Mouse (Mus musculus) brain, adult 2 months (tissue): ENCODE results near the gene Olfm2.

ENCODE experiments used
- DNase-seq: peaks from one replicate; pipeline ENCODE4 v3.0.0; 2011; ENCODE audit warnings: low read depth, low spot score

Gene Olfm2

DNA sequence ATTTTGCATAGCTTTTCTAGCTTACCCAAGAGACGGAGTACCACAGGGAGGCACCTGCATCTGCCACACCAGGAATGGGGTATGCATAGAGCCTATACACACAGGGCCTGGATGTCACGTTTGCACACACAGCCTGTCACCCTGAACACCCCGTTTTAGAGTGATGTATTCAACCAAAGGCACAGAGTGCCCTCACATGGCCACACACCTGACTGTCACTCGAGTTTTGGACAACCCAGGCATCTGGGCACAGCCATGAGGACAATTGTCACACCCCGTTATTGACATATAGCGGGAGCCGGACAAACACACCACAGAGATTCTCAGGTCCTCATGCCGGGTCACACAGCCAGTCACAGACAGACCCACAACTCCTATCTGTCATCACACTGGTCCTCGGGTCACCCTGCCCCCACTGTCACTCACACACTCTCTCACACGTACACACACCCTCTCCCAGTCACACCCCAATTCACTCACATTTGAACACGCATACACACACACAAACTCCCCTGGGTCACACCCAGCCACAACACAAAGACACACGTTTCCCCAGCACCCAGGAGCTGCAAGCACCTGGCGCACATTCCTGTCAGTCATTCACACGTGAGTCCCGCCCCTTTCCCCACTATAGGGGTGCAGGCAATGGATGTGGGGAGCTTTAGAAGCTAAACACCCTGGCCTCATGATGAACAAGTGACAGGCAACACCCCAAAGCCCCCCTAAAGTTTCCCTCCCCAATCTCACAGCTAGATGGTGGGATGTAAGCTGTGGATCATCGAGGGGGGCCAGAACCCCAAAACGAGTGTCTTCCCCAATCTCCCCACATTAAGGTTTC, 801 bp downstream of the Olfm2 start:
- peak; percentile 32 for DNase-seq

DNA sequence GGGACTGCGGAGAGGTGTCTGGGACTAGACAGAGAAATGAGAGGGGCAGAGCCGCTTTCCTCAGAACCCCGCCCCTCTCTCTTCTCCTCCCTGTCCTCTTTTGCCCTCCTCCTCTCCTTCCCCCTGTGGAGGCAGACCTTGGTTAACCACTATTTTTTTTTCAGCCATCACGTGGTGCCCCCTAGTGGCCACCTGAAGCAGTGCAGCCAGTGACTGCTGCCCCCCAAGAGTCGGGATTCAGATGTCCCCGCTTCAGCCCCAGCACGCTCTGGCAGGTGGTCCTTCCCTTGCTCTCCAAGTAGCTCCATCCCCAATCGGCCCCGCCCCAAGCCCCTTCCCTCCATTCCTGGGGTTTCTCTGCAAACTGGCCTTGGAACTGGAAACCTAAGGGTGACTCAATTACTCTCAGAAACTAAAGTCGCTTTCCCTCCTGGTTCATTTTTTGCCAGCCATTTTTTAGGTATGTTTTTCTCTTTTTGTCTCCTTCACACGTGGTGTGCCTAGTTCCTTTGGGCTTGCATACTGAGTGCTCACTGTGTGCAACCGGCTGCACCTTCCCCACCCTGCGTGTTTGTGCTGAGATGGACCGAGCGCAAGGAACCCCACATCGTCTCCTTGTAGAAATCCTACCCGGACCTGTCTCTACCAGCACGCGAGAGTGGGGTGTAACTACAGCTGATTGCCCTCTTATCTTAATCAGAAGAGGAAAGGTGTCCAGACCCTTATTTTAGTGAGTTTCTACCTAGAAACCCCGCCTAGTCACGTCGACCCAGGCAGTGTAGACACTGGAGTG, 2.0 kb downstream of the Olfm2 start:
- no peak for DNase-seq

DNA sequence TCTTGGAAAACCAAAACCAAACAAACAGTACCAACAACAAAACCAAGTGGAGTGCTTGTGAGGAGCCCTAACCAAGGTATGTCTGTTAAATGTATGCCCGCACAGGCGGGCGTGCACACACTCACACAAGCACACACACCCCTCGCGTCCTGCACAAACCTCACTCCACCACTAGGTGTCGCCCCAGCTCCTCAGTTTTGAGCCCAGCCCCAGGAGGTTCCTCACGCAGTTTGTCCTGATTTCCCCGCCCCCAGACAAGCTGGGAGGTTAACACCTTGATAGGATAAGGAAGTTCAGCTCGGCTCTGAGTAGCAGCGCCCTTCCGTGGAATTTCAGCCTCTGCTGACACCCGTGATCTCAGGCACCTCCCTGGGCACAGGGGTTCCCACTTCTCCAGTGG, 5.7 kb downstream of the Olfm2 start:
- DNase-seq: peak; percentile 86

GRCm38 (mm10) chr9:20738251-20738999, 7.7 kb downstream of the Olfm2 start:
- DNase-seq: peak; percentile 71

GRCm38 (mm10) chr9:20737227-20737626, 8.9 kb downstream of the Olfm2 start:
- no peak for DNase-seq

DNA sequence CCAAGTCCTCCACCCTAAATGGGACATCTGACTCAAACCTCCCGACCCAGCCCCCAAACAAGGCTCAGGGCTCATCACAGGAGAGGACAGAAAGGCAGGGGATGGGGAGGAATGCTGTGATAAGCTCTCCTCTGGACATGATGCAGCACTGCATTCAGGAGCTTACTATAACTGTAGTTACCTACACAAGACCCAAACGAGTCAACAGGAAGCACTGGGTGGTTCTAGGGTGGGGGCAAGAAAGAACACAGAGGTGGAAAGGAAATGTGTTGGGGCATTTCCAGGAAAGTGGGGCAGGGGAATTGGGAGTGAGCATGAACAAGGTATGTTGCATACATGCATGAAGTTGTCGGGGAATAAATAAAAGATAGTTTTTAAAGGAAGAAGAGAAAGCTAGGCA, 11.5 kb downstream of the Olfm2 start:
- no peak for DNase-seq

DNA sequence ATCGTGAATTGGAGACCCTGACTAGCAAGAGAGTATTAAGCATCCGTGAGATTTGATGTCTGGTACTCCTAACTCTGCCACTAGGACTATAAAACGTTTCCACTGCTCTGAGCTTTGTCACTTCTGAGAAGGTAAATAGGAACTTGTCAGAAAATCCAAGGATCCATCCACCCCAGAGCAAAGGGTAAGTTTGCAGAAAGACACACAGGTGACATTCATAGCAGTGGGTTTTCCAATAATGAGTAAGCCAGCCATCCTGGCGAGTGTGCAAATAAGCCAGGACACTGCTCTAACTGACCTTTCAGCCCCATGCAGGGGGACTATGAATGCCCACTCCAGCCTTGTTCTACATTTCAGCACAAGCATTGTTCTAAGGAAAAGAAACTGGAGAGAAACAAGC, 14.4 kb downstream of the Olfm2 start:
- no peak for DNase-seq

GRCm38 (mm10) chr9:20729451-20729850, 16.7 kb downstream of the Olfm2 start:
- DNase-seq: no peak

GRCm38 (mm10) chr9:20727601-20728113, 18.5 kb downstream of the Olfm2 start:
- peak; percentile 47 for DNase-seq

GRCm38 (mm10) chr9:20726859-20727600, 19.1 kb downstream of the Olfm2 start:
- DNase-seq: peak; percentile 48

DNA sequence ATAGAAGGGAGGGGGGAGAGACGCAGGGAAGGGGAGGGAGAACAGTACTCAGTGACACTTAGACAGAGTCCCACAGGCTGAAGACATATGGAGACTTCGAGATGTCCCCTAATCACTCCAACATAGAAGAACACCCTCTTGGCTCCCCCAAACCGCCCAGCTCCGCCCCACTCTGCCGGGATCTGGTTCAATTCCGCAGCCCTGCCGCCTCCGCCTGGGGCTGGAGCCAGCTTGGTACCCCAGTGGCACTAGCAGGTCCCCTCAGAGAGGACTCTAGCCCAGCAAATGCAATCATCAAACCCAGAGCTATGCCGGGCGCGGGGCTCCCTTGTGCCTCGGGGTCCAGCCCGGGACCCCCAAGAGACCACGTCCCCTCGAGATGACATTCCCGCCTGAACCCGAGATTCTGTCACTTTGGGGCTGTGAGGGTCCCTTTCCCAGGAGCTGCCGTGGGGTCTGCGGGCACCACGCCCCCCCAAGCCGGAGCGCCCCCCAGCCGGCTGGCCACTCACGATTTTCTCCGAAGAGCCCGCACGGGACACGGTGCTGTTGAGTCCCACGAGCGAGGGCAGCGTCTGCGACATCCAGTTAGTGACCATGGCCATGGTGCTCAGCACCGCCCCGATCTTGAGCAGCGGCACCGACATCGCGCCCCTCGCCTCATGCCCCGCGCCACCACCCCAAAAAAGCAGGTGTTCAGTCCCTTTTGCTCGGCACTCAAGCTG, 19.9 kb downstream of the Olfm2 start:
- peak; percentile 45 for DNase-seq

GRCm38 (mm10) chr9:20721582-20721981, 24.6 kb downstream of the Olfm2 start:
- no peak for DNase-seq

DNA sequence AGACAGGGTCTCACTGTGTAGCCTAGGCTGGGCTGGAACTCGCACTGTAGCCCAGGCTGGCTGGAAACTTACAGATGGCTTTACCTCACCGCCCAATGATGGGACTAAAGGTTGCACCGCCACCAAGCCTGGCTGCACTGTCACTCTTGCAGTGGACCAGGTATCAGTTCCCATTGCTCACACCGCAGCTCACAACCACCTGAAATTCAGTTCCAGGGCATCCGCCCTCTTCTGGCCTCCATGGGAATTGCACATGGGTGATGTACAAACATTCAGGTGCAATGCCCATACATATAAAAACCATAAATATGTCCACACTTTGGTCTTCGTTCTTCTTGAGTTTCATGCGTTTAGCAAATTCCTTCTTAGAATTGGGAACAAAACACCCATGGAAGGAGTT, 30.8 kb downstream of the Olfm2 start:
- DNase-seq: no peak

- DNase-seq: peak; percentile 74
These were observed 32.6 kb downstream of the Olfm2 start for GRCm38 (mm10) chr9:20713478-20713987.

- no peak for DNase-seq
These were observed 33.1 kb downstream of the Olfm2 start for GRCm38 (mm10) chr9:20712934-20713477.

DNA sequence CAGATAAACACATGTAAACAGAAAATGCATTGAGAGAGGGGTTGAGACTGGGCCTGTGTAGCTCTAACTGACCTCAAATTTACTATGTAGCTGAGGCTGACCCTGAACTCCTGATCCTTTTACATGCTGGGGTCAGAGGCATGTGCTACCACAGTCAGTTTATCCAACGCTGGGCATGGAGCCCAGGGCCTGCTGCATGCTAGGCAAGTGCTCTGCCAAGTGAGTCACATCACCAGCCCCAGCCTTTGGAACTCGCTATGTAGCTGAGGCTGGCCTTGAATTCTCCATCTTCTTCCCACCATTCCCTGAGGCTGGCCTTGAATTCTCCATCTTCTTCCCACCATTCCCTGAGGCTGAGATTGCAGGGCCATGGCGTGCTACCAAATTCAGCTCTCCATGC, 35.7 kb downstream of the Olfm2 start:
- peak; percentile 49 for DNase-seq

DNA sequence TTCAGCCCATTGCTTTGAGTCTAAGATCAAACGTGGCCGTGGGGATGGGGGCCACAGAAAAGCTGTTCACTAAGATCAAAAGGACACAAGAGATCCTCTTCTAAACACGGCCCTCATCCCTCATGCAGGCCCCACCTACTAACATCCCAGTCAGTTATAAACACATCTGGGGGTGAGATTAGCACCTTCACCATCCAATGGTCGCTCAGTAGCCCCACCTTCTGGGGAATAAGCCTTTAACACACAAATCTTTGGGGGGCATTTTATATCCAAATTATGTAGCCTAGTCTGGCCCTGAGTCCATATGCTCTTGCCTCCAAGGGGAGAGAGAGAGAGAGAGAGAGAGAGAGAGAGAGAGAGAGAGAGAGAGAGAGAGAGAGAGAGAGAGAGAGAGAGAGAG, 40.2 kb downstream of the Olfm2 start:
- no peak for DNase-seq

GRCm38 (mm10) chr9:20705420-20705819, 40.7 kb downstream of the Olfm2 start:
- DNase-seq: no peak

GRCm38 (mm10) chr9:20703832-20704380, 42.2 kb downstream of the Olfm2 start:
- peak; percentile 45 for DNase-seq

DNA sequence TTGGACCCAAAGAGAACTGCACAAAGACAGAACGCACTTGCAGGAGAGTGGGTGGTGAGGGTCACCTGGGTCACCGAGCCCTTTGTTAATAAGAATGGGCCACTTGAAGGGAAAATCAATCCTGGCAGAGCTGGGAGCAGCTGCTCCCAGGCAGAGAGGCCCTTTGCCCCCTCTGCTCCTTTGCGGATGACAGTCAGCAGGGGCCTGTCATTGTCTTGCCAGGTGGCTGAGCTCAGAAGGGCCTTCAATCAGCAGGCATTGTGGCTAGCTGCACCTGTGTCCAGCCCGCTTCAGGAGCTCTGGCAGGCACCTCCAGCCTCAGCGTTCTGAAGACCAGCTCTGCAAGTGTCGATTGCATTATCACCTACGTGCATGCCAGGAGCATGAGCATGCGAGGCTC, 48.7 kb downstream of the Olfm2 start:
- DNase-seq: no peak
